Mouse (Mus musculus): ENCODE results near the gene Palmd.

GRCm38 (mm10) chr3:116882221-116882960 lies 86.4 kb downstream of the Palmd start:
- TF ChIP-seq CTCF (IDR thresholded peaks at IDR 0.05; ENCODE audit: extremely low read depth, insufficient read length, insufficient replicate concordance, low read depth, low read length) (no peak), POLR2A (IDR thresholded peaks at IDR 0.05; ENCODE audit: low read depth, low read length) (no peak)
